8 mouse cellular contexts compared by ENCODE assay signal in the genomic region with DNA sequence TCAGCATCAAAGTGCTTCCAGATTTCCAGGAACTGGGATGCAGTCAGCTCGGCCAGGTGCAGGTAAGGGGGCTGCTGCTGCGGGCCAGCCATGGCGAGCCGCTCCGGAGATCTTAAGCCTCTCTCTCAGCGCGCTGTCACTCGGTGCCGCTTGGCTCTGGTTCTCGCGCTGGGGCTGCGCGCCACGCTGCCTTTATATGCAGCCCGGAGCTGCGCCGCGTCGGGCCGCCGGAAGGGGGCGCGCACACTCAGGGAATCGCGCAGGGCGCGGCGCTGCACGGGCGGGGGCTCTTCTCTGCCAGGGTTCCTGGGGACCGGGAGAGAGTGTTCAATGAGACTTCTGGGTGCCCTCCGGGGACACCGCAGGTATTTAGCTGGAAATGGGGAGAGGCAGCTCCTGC. TPM values are rescaled to one million over a fixed set of nuclear protein-coding genes. Genes with fewer than 3 reads are reported as not detected.
DNase-seq lines count a peak whose midpoint lies in the region; ATAC-seq and TF ChIP-seq lines count a peak whose summit lies in the region.

A gene (minus strand): TSS at position 165 of the 400 bp plus-strand sequence.

- H3K4me1 ChIP-seq in kidney, embryonic 15.5 days, result peaks cover 7% of the 10 kb centered on the region; the same call in 1 of the 2 replicates
- H3K4me1 ChIP-seq in limb, embryonic 13.5 days, result peaks cover 8% of the 10 kb centered on the region; the same call in 1 of the 2 replicates
- no peaks in the 10 kb centered on the region for H3K4me1 ChIP-seq in midbrain, postnatal 0 days (ENCODE audit: insufficient read depth, low read length)

- H3K27ac ChIP-seq in kidney, embryonic 15.5 days, result no peak within 1 kb of the TSS
- H3K27ac ChIP-seq in limb, embryonic 13.5 days, result no peak within 1 kb of the TSS
- no peak within 1 kb of the TSS for H3K27ac ChIP-seq in midbrain, postnatal 0 days (ENCODE audit: low read depth, low read length)

- intact Hi-C loops in gastrocnemius, postnatal 14 days (cut with DNase I; ENCODE audit: low total_unique reads), result loop anchor here (10.0 kb wide), 1 partner anchor 317 kb away; no protein-coding TSS in a partner anchor

- peak; percentile 93 for TF ChIP-seq CTCF in midbrain, postnatal 0 days (IDR thresholded peaks at IDR 0.05)

- peak within 1 kb of the TSS; percentile 40 for H3K4me2 ChIP-seq in kidney, embryonic 15.5 days
- H3K4me2 ChIP-seq in limb, embryonic 13.5 days (replicated peaks), result peak within 1 kb of the TSS; percentile 52
- H3K4me2 ChIP-seq in midbrain, postnatal 0 days (ENCODE audit: low read depth, low read length, poor library complexity, severe bottlenecking), result peak within 1 kb of the TSS; percentile 55

- no peaks in the 10 kb centered on the region for H3K9me3 ChIP-seq in kidney, embryonic 15.5 days (replicated peaks)
- H3K9me3 ChIP-seq in limb, embryonic 13.5 days, result no peaks in the 10 kb centered on the region
- no peaks in the 10 kb centered on the region for H3K9me3 ChIP-seq in midbrain, postnatal 0 days (ENCODE audit: low read length)

- H3K9ac ChIP-seq in kidney, embryonic 15.5 days, result no peak within 1 kb of the TSS
- H3K9ac ChIP-seq in limb, embryonic 13.5 days, result peak within 1 kb of the TSS; percentile 53
- H3K9ac ChIP-seq in midbrain, postnatal 0 days (replicated peaks; ENCODE audit: low read length, poor library complexity, severe bottlenecking), result peak within 1 kb of the TSS; percentile 29; the same call in 1 of the 2 replicates

- peaks cover 42% of the 10 kb centered on the region for H3K27me3 ChIP-seq in kidney, embryonic 15.5 days
- peaks cover 45% of the 10 kb centered on the region for H3K27me3 ChIP-seq in limb, embryonic 13.5 days
- peaks cover 4% of the 10 kb centered on the region; the same call in 1 of the 2 replicates for H3K27me3 ChIP-seq in midbrain, postnatal 0 days (ENCODE audit: insufficient read depth, low read length)

- DNase-seq in ovary, postnatal 10 days (ENCODE audit: low spot score), result peak; percentile 2
- DNase-seq in ovary, adult 18-20 months (ENCODE audit: low spot score), result no peak
- peak; percentile 85 for DNase-seq in embryo, embryonic 10.5 days (ENCODE audit: low spot score)
- DNase-seq in gastrocnemius, postnatal 14 days, result peak; percentile 63
- DNase-seq in midbrain, postnatal 0 days (ENCODE audit: low spot score), result peak; percentile 85
- DNase-seq in testis, postnatal 14 days (ENCODE audit: low spot score), result peak; percentile 49

- no peaks in the 10 kb centered on the region for H3K36me3 ChIP-seq in kidney, embryonic 15.5 days
- no peaks in the 10 kb centered on the region for H3K36me3 ChIP-seq in limb, embryonic 13.5 days
- no peaks in the 10 kb centered on the region for H3K36me3 ChIP-seq in midbrain, postnatal 0 days (ENCODE audit: insufficient read depth, low read length)

- ATAC-seq in kidney, embryonic 15.5 days (replicated peaks; ENCODE audit: low FRiP score), result peak; percentile 71; the same call in 1 of the 2 replicates
- peak; percentile 71 for ATAC-seq in limb, embryonic 13.5 days (ENCODE audit: low FRiP score, low read depth)
- ATAC-seq in midbrain, postnatal 0 days (ENCODE audit: low FRiP score), result peak; percentile 87

- 0 out of 2 replicates have a peak within 1 kb of the TSS, but pooled peaks have one; percentile 0 for H3K4me3 ChIP-seq in kidney, embryonic 15.5 days (replicated peaks)
- peak within 1 kb of the TSS; percentile 28 for H3K4me3 ChIP-seq in limb, embryonic 13.5 days
- H3K4me3 ChIP-seq in midbrain, postnatal 0 days (ENCODE audit: low read depth, low read length), result peak within 1 kb of the TSS; percentile 34

- WGBS in kidney, embryonic 15.5 days, result under 1% methylated on average over 33 of the region's 33 CpGs
- under 1% methylated on average over 33 of the region's 33 CpGs for WGBS in limb, embryonic 13.5 days
- WGBS in midbrain, postnatal 0 days, result under 1% methylated on average over 33 of the region's 33 CpGs

RNA-seq across cellular contexts. Expression of the gene that starts here (rescaled TPM):
- under 1 TPM; 0.25 to 0.27 TPM for total RNA-seq in gastrocnemius, postnatal 14 days (2021)
- polyA plus RNA-seq in kidney, embryonic 15.5 days (2015; fragmentation: Nextera tagmentation; extraction: Ambion mirVana), result 0.21 TPM in 1 of 2 replicates, not detected in the other
- 4.0 and 4.1 TPM in 2 replicates for polyA plus RNA-seq in limb, embryonic 13.5 days (2015; fragmentation: Nextera tagmentation; extraction: Ambion mirVana)
- total RNA-seq in midbrain, postnatal 0 days (2014; rRNA removed), result 105 and 126 TPM in 2 replicates
- 295 and 359 TPM in 2 replicates for polyA plus RNA-seq in midbrain, postnatal 0 days (2015; fragmentation: Nextera tagmentation; extraction: Ambion mirVana)

Comparison
In these comparisons a context has a peak if more than half of its experiments do, and no peak if none do; other contexts are left out.
1. RNA of the gene that starts here (total RNA-seq): 105 to 126 TPM in midbrain, postnatal 0 days; 0.25 to 0.27 TPM in gastrocnemius, postnatal 14 days; every median in the first group is over 10 times any median in the second.
2. RNA of the gene that starts here (polyA plus RNA-seq): 295 to 359 TPM in midbrain, postnatal 0 days; 4.0 to 4.1 TPM in limb, embryonic 13.5 days and 0.21 TPM in kidney, embryonic 15.5 days; every median in the first group is over 10 times any median in the second.
3. Peak in DNase-seq in gastrocnemius, postnatal 14 days; RNA of the gene not detected or under 1 TPM.
4. Peak in ATAC-seq, H3K4me3 ChIP-seq and H3K4me2 ChIP-seq in kidney, embryonic 15.5 days; RNA of the gene not detected or under 1 TPM.
5. Peak in every context shown above with its lines, with median percentiles within 50 percentile points of each other: ATAC-seq, H3K4me2 ChIP-seq and H3K4me3 ChIP-seq.